Mouse (Mus musculus): Measurements from ENCODE around the gene Cryzl1. TPM values are rescaled to one million over a fixed set of nuclear protein-coding genes. Genes with fewer than 3 reads are reported as not detected.

The Cryzl1 gene
- polyA plus RNA-seq, 1 experiment from 2014 or later: 59.3 TPM

GRCm38 (mm10) chr16:91767165-91767701, 38.5 kb upstream of the Cryzl1 start:
- DNase-seq (ENCODE audit: low spot score): no peak
- H3K27me3 ChIP-seq (replicated peaks; ENCODE audit: insufficient read depth, low read length): no peaks in the 10 kb centered on the region
- H3K4me1 ChIP-seq (ENCODE audit: insufficient read depth, low read depth, low read length): peaks cover 4% of the 10 kb centered on the region

GRCm38 (mm10) chr16:91765816-91766210, 37.0 kb upstream of the Cryzl1 start:
- no peak overlapping the region for H3K27ac ChIP-seq (ENCODE audit: low read length)
- no peak overlapping the region for H3K4me3 ChIP-seq (ENCODE audit: low read depth, low read length)
- TF ChIP-seq EP300 (IDR thresholded peaks at IDR 0.05): no peak
- no peak for TF ChIP-seq CTCF (IDR thresholded peaks at IDR 0.05)
- no peak for ATAC-seq
- no peak overlapping the region for H3K9ac ChIP-seq (replicated peaks; ENCODE audit: low read depth)
- no peaks in the 10 kb centered on the region for H3K27me3 ChIP-seq (replicated peaks; ENCODE audit: insufficient read depth, low read length)
- H3K4me1 ChIP-seq (ENCODE audit: insufficient read depth, low read depth, low read length): peaks cover 4% of the 10 kb centered on the region
- H3K4me2 ChIP-seq (replicated peaks; ENCODE audit: low read depth, low read length): no peak overlapping the region
- no peak for DNase-seq (ENCODE audit: low spot score)
- H3K9me3 ChIP-seq (ENCODE audit: low read length): no peaks in the 10 kb centered on the region
- H3K36me3 ChIP-seq (ENCODE audit: insufficient read depth, low read length): no peaks in the 10 kb centered on the region
- WGBS: 78% methylated on average over 15 of the region's 15 CpGs

More at GRCm38 (mm10) chr16:91767165-91767701, 38.5 kb upstream of the Cryzl1 start:
- Histone ChIP-seq H3K4me3 (ENCODE audit: low read depth, low read length) (no peak overlapping the region), H3K36me3 (ENCODE audit: insufficient read depth, low read length) (no peaks in the 10 kb centered on the region), H3K9me3 (ENCODE audit: low read length) (no peaks in the 10 kb centered on the region), H3K4me2 (replicated peaks; ENCODE audit: low read depth, low read length) (no peak overlapping the region), H3K27ac (ENCODE audit: low read length) (no peak overlapping the region), H3K9ac (replicated peaks; ENCODE audit: low read depth) (no peak overlapping the region)
- TF ChIP-seq EP300 (IDR thresholded peaks at IDR 0.05) (no peak), CTCF (IDR thresholded peaks at IDR 0.05) (no peak)
- 79% methylated on average over 11 of the region's 11 CpGs for WGBS
- ATAC-seq: no peak

- peaks cover 4% of the 10 kb centered on the region for H3K4me1 ChIP-seq (ENCODE audit: insufficient read depth, low read depth, low read length)
- H3K4me2 ChIP-seq (replicated peaks; ENCODE audit: low read depth, low read length): no peak overlapping the region
- H3K36me3 ChIP-seq (ENCODE audit: insufficient read depth, low read length): no peaks in the 10 kb centered on the region
- no peak overlapping the region for H3K9ac ChIP-seq (replicated peaks; ENCODE audit: low read depth)
- no peaks in the 10 kb centered on the region for H3K9me3 ChIP-seq (ENCODE audit: low read length)
- ATAC-seq: no peak
- no peak overlapping the region for H3K27ac ChIP-seq (ENCODE audit: low read length)
- DNase-seq (ENCODE audit: low spot score): no peak
- WGBS: 93% methylated on average over 15 of the region's 15 CpGs
- H3K27me3 ChIP-seq (replicated peaks; ENCODE audit: insufficient read depth, low read length): no peaks in the 10 kb centered on the region
- no peak overlapping the region for H3K4me3 ChIP-seq (ENCODE audit: low read depth, low read length)
- TF ChIP-seq CTCF (IDR thresholded peaks at IDR 0.05) (no peak), EP300 (IDR thresholded peaks at IDR 0.05) (no peak)
Measured at GRCm38 (mm10) chr16:91765121-91765815, 36.5 kb upstream of the Cryzl1 start.

GRCm38 (mm10) chr16:91764414-91764813, 35.6 kb upstream of the Cryzl1 start:
- Histone ChIP-seq H3K27me3 (replicated peaks; ENCODE audit: insufficient read depth, low read length) (no peaks in the 10 kb centered on the region), H3K4me1 (ENCODE audit: insufficient read depth, low read depth, low read length) (peaks cover 4% of the 10 kb centered on the region), H3K4me3 (ENCODE audit: low read depth, low read length) (no peak overlapping the region), H3K9ac (replicated peaks; ENCODE audit: low read depth) (no peak overlapping the region), H3K36me3 (ENCODE audit: insufficient read depth, low read length) (no peaks in the 10 kb centered on the region), H3K27ac (ENCODE audit: low read length) (no peak overlapping the region), H3K9me3 (ENCODE audit: low read length) (no peaks in the 10 kb centered on the region), H3K4me2 (replicated peaks; ENCODE audit: low read depth, low read length) (no peak overlapping the region)
- TF ChIP-seq CTCF (IDR thresholded peaks at IDR 0.05) (no peak), EP300 (IDR thresholded peaks at IDR 0.05) (no peak)
- no peak for ATAC-seq
- DNase-seq (ENCODE audit: low spot score): no peak
- 65% methylated on average over 6 of the region's 6 CpGs for WGBS

GRCm38 (mm10) chr16:91763975-91764374, 35.2 kb upstream of the Cryzl1 start:
- DNase-seq (ENCODE audit: low spot score) (peak; percentile 61), ATAC-seq (peak; percentile 78)
- H3K4me3 ChIP-seq (ENCODE audit: low read depth, low read length): no peak overlapping the region
- no peaks in the 10 kb centered on the region for H3K27me3 ChIP-seq (replicated peaks; ENCODE audit: insufficient read depth, low read length)
- no peaks in the 10 kb centered on the region for H3K36me3 ChIP-seq (ENCODE audit: insufficient read depth, low read length)
- TF ChIP-seq CTCF (IDR thresholded peaks at IDR 0.05): no peak
- no peak for TF ChIP-seq EP300 (IDR thresholded peaks at IDR 0.05)
- H3K4me1 ChIP-seq (ENCODE audit: insufficient read depth, low read depth, low read length): peaks cover 4% of the 10 kb centered on the region
- no peaks in the 10 kb centered on the region for H3K9me3 ChIP-seq (ENCODE audit: low read length)
- 34% methylated on average over 6 of the region's 6 CpGs for WGBS
- H3K9ac ChIP-seq (replicated peaks; ENCODE audit: low read depth): no peak overlapping the region
- H3K27ac ChIP-seq (ENCODE audit: low read length): no peak overlapping the region
- no peak overlapping the region for H3K4me2 ChIP-seq (replicated peaks; ENCODE audit: low read depth, low read length)

GRCm38 (mm10) chr16:91762476-91762875, 33.7 kb upstream of the Cryzl1 start:
- H3K4me3 ChIP-seq (ENCODE audit: low read depth, low read length): no peak overlapping the region
- no peaks in the 10 kb centered on the region for H3K9me3 ChIP-seq (ENCODE audit: low read length)
- H3K27ac ChIP-seq (ENCODE audit: low read length): no peak overlapping the region
- ATAC-seq: no peak
- WGBS: 61% methylated on average over 7 of the region's 7 CpGs
- no peak overlapping the region for H3K4me2 ChIP-seq (replicated peaks; ENCODE audit: low read depth, low read length)
- no peaks in the 10 kb centered on the region for H3K36me3 ChIP-seq (ENCODE audit: insufficient read depth, low read length)
- no peaks in the 10 kb centered on the region for H3K27me3 ChIP-seq (replicated peaks; ENCODE audit: insufficient read depth, low read length)
- no peak overlapping the region for H3K9ac ChIP-seq (replicated peaks; ENCODE audit: low read depth)
- H3K4me1 ChIP-seq (ENCODE audit: insufficient read depth, low read depth, low read length): peaks cover 4% of the 10 kb centered on the region
- no peak for DNase-seq (ENCODE audit: low spot score)
- no peak for TF ChIP-seq EP300 (IDR thresholded peaks at IDR 0.05)
- no peak for TF ChIP-seq CTCF (IDR thresholded peaks at IDR 0.05)
